Mouse (Mus musculus) cerebellum, postnatal 10 days (tissue): ENCODE results near the gene Ube2v1.
"Not testable (repeated sequence)": the region's sequence is repeated elsewhere in the genome, so short reads cannot be mapped to it uniquely, and the experiment has no call there.

ENCODE experiments used
- DNase-seq, 2 experiments: peaks; one replicate each; pipeline ENCODE4 v3.0.0; 2021; ENCODE audit warnings: mixed read lengths in 2 of 2

Ube2v1 gene

GRCm38 (mm10) chr2:167654911-167655600 is 23.2 kb upstream of the Ube2v1 start:
- no peak for DNase-seq

GRCm38 (mm10) chr2:167652694-167653093 is 20.8 kb upstream of the Ube2v1 start:
- no peak for DNase-seq

DNA sequence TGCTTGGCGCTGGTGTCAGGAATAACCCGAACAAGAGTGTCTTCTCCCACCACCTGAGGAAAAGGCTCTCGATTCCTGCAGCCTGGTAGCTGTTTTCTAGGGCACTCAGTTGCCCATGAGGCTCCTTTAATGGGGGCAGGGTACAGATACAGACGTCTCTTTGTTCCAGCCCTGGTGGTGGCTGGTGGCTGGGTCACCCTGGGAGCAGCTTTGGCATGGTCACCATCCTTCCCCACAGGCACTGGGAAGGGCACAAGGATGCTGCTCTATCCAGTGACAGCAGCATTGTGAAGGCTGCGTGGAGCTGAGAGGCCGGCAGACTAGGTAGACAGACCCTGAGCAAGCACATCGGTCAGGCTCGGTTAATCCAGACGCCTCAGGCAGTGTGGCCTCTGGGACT is 19.7 kb upstream of the Ube2v1 start:
- DNase-seq = peak in 1 of 2 experiments; percentile 43

DNA sequence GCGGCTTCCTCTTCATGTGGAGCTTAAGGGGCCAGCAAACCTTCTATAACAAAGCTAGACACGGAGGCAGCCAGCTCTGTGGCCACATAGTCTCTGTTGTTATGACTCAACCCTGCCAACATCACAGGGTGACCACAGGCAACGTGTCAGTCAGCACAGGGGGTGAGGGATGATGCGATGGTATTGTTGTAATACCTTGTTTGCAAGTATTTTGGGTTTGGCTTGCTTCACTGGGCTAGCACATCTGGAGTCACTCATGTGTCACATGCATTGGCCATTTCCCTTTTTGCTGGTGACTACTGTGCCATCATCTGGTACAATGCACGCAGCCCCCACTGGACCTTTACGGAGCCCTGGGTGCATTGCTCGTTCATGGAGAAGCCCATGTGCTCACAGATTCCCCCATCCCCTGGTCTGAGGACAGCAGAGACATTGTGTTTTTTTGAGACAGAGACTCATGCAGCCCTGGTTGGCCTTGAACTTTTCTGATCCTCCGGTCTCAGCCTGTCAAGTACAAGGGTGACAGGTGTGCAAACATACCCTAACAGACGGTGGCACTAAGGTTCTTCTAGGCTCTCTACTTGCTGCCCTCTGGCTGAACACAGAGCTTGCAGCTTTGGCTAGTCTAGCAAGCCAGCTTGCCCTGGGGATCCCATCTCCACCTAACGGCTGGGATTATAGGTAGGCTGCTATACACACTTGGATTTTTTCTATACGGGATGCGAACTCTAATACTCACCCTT is 17.6 kb upstream of the Ube2v1 start:
- DNase-seq = no peak

- DNase-seq = no peak
These were observed 14.5 kb upstream of the Ube2v1 start for GRCm38 (mm10) chr2:167646411-167646810.

DNA sequence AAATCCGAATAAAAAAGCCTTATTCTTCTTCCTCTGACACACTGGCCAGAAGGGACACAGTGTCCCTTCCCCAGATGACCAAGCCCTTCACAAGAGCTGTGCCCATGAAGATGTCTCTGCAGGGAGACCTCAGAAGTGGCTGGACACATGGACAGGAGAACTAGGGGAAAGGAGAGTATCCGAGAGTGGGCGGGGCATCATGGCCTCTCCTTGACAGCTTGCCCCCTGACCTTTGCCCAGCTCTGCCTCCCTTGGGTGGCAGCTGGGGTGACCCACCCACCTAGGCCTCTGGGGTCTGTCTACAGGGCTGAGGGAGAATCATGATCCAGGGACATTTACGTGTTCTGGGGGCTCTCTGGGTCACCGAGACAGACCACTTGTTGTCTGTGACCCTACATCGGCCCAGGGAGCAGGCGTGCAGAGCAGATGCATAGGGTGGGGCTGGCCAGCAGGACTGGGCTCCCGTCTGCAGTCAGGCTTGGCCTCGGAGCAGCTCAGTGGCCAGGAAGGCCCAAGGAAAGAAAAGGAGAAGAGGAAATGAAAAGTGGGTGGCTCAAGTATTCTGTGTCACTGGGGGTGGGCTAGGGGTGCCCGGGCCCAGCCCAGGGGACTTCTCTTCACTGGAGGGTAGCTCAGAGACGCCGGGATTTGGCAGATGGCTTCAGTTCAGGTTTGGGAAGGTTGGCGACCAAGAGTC is 11.6 kb upstream of the Ube2v1 start:
- DNase-seq = not testable (repeated sequence)

DNA sequence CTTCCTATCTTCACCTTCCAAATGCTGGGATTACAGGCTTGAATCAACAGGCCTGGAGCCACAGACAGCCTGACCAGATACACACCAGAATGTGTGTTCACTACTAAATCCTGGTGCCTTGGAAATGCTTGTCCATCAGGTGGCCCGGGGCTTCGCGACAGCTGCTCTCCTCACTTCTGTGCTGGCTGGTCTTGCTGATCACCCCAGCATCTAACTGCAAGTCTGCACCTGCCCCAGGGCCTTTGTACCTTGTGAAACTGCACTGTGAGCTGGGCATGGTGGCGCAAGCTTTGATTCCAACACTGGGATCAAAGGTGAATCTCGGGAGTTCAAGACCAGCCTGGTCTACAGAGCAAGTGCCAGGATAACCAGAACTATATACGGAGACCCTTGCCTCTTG is 10.3 kb upstream of the Ube2v1 start:
- no peak for DNase-seq

DNA sequence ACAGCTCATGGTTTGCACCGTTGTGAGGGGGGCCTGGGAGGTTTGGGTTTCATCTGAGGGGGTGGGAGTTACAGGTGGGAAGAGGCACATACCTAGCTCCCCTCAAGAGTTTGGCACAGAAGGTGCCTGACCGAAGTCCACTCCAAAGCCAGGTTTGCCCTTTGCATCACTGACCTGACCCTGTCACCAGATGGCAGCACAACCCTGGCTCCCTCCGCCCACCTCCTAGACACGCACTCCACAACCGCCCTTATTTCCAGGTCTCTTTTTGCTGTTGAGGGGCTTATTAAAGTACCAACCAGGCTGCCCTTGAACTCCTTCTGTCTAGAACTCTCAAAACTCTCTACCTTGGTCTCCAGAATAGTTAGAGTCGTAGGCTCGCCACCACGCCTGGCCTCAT is 9.4 kb upstream of the Ube2v1 start:
- peak; percentile 66 for DNase-seq

- DNase-seq = peak; percentile 67 to 77
These were observed 8.4 kb upstream of the Ube2v1 start for GRCm38 (mm10) chr2:167640279-167640678.

GRCm38 (mm10) chr2:167634865-167635512 is 3.1 kb upstream of the Ube2v1 start:
- no peak for DNase-seq

DNA sequence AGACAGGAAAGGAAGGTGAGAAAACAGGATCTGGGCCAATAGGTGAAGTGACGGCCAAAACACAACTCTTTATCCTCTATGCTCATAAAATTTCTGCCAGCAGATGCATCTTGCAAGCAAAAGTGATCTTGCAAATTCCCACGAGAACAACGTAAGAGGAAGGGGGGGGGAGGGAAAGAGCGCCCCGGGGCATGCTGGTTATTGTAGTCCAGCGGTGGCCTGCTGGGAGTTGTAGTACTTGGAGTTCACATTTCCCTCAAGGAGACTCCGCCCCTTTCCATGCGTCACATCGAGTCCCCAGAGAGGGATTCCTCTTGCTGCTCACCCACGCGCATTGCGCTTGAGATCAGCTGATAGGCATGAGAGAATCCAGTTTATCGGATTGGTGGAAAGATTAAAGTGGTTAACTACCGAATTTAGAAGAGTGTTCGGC is 2.5 kb upstream of the Ube2v1 start:
- peak; percentile 99 for DNase-seq

- DNase-seq = no peak
These were observed 1.6 kb upstream of the Ube2v1 start for GRCm38 (mm10) chr2:167633537-167633872.

DNA sequence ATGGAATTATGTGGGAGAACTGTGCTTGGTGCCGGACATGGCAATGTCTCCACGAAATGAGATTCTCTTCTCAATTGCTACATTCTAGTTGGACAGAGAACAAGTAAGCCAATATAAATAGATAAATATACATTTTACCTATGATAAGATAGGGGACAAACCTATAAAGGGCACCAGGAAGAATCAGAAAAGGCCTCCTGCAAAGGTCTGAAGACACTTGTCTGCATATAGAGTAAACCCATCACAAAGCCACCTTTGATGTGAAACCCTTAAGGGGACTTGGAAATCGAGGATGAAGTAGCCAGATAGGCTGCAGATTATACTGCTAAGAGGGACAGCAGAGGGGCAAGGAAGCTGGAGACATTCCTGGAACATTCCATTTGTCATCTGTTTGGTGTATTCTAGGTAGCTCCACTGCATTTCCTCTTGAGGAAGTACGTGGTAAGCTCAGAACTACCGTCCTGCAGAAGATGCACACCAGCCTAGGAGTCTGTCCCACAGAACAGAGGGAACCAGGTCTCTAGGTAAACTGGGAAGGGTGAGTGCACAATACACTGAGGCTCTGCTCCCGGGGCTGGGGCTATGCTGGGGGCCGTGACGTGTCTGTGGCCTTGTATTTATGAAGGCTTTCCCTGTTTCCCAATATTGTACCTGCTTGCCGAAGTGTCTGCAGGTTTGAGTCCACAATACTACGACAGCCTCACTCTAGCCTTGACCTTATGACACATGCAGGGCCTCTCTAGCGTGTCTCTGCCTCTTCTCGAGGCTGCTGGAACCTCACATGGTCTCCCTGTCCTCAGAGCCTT is 1.0 kb upstream of the Ube2v1 start:
- DNase-seq = no peak

GRCm38 (mm10) chr2:167631181-167631590 is 709 bp downstream of the Ube2v1 start:
- DNase-seq = peak in 1 of 2 experiments; percentile 56

DNA sequence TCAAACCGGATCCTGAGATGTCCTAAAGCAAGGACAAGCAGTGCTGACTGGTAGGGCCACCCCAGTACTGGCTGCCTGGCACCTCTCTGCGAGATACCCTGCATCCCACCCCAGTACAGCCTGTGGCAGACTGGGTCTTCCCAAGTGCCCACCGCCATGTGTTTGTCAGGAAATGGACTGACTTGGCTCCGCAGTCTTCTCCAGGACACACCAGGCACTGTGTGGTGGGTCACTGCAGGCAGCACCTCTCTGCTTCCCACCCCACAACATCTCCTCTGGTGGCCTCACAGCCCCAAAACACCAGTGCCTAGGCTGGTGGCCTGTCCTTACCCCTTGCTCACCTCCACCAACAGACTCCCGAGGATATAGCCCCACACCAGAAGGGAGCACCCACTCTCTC is 1.5 kb downstream of the Ube2v1 start:
- DNase-seq = no peak

- DNase-seq = no peak
These were observed 2.2 kb downstream of the Ube2v1 start for GRCm38 (mm10) chr2:167629665-167630209.

DNA sequence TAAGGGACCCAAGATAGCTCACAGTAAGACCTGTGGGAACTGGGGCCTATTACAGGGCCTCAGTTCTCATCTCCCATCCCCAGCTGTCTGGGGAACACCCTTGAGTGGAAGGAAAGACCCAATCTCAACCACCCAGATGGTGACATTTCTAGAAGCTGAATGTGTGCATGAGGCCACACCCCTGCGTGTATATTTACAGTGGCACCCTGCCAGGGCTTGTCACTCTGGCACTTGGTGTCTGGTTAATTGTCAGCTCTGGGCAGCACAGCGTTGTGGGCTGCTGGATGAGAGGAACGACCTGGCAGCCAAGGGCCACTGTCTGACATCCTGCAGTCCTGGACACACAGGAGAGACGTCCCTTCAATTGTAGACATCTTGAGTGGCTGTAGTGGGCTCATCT is 3.0 kb downstream of the Ube2v1 start:
- peak in 1 of 2 experiments; percentile 42 for DNase-seq

GRCm38 (mm10) chr2:167627019-167627418 is 4.9 kb downstream of the Ube2v1 start:
- DNase-seq = no peak

- DNase-seq = no peak
These were observed 6.2 kb downstream of the Ube2v1 start for GRCm38 (mm10) chr2:167625670-167626069.

- no peak for DNase-seq
These were observed 7.4 kb downstream of the Ube2v1 start for GRCm38 (mm10) chr2:167624368-167625075.

GRCm38 (mm10) chr2:167622965-167623364 is 8.9 kb downstream of the Ube2v1 start:
- DNase-seq = no peak
